Mouse (Mus musculus) cerebellum, adult 2 months (tissue): ENCODE results near the gene Pcgf2. TPM values are rescaled to one million over a fixed set of nuclear protein-coding genes. Genes with fewer than 3 reads are reported as not detected.
"Not testable (repeated sequence)": the region's sequence is repeated elsewhere in the genome, so short reads cannot be mapped to it uniquely, and the experiment has no call there.

ENCODE experiments used
- DNase-seq, 2 experiments: peaks; one replicate each; pipeline ENCODE4 v3.0.0; 2021
- H3K27ac ChIP-seq: fragments of 200-500 bp; 2 replicates; pipeline ENCODE4 v1.5.1; 2012; ENCODE audit warnings: low read length, control low read depth, inconsistent platforms; ENCODE audit not compliant: insufficient read depth
- H3K27me3 ChIP-seq: fragments of 200-500 bp; 2 replicates; pipeline ENCODE4 v1.6.1; 2012; ENCODE audit warnings: inconsistent platforms, mild to moderate bottlenecking, low read length, moderate library complexity; ENCODE audit not compliant: control insufficient read depth, insufficient read depth
- H3K4me1 ChIP-seq: fragments of 200-500 bp; 2 replicates; pipeline ENCODE4 v1.6.1; 2011; ENCODE audit warnings: low read length; ENCODE audit not compliant: control insufficient read depth, insufficient read depth
- H3K4me3 ChIP-seq: fragments of 200-500 bp; replicated peaks from 2 replicates; pipeline ENCODE3; 2011; ENCODE audit warnings: mild to moderate bottlenecking, low read depth, low read length, control low read depth; ENCODE audit not compliant: insufficient read depth
- CTCF ChIP-seq: fragments of 200-500 bp; IDR thresholded peaks from 2 replicates; pipeline ENCODE4 v1.5.1; 2011; ENCODE audit warnings: low read depth, mild to moderate bottlenecking, control low read depth, low read length, moderate library complexity, borderline replicate concordance; ENCODE audit not compliant: insufficient read depth
- POLR2A ChIP-seq: fragments of 200-500 bp; IDR thresholded peaks from 2 replicates; pipeline ENCODE4 v1.6.1; 2011; ENCODE audit warnings: low read length, control low read depth, borderline replicate concordance; ENCODE audit not compliant: insufficient read depth
- WGBS: fragments of 180-500 bp; shearing (Covaris S2); methylation state at CpG from one replicate; pipeline ENCODE4 v1.1.7; 2018; 5-methylcytosine and 5-hydroxymethylcytosine counted together
- polyA plus RNA-seq: library from polyadenylated mRNA; depleted of rRNA; stranded (reverse); fragments of >200 nt; gene quantifications from 2 replicates; pipeline ENCODE4 v1.2.3, GENCODE M21; 2012

Pcgf2 gene
- polyA plus RNA-seq, 1 experiment: 54.3 TPM

DNA sequence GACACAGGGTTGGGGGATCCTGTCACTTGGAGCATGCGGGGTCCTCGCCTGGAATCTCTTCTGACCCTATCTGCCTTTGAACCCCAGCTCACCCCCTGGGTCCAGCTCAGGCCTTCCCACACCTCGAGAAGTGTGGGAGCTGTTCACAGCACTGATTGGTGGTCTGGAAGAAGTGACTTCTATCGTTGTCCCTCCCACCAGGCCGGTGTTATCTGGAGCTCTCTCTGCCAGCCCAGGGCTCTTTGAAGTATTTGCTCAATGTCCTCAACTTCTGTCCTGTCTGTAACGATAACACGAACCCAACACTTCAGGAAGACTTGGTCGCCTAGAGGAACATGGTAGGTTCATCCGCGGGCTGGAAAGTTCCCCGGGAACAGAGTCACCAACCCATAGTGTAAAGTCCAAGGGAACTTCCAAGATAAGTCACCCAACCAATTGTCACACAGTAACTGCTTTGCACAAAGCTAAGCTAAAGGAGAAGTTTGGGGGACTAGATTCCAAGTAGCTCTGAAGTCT, 41.5 kb downstream of the Pcgf2 start:
- Histone ChIP-seq H3K4me1 (peaks cover 15% of the 10 kb centered on the region), H3K27me3 (no peaks in the 10 kb centered on the region), H3K4me3 (peak overlapping the region; percentile 71), H3K27ac (no peak overlapping the region)
- TF ChIP-seq CTCF: no peak
- no peak for DNase-seq
- 72% methylated on average over 11 of the region's 11 CpGs for WGBS

DNA sequence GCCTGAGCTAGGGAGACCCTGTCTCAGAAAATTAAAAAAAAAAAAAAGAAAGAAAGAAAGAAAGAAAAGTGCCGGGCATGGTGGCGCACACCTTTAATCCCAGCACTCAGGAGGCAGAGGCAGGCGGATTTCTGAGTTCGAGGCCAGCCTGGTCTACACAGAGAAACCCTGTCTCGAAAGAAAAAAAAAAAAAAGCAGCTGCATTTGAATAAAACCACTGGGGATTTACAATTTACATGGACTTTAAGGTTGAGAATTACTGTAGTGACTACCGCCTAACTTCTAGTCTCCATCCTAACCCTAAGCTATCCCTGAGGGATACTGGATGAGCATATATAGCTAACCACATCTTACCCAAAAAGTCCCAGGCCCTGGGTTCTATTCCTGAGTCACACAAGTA, 42.3 kb downstream of the Pcgf2 start:
- not testable (repeated sequence) for H3K27me3 ChIP-seq, H3K27ac ChIP-seq, DNase-seq, H3K4me3 ChIP-seq
- H3K4me1 ChIP-seq: peaks cover 15% of the 10 kb centered on the region
- 85% methylated on average over 6 of the region's 6 CpGs for WGBS

- Histone ChIP-seq H3K4me1 (peaks cover 15% of the 10 kb centered on the region), H3K27ac (no peak overlapping the region), H3K4me3 (no peak overlapping the region), H3K27me3 (no peaks in the 10 kb centered on the region)
- TF ChIP-seq POLR2A: no peak
- no peak for DNase-seq
- 40% methylated on average over 5 of the region's 6 CpGs for WGBS
Measured at GRCm38 (mm10) chr11:97657184-97657945, 42.9 kb downstream of the Pcgf2 start.

- 81% methylated on average over 14 of the region's 14 CpGs for WGBS
- TF ChIP-seq POLR2A: no peak
- TF ChIP-seq CTCF: no peak
Measured at GRCm38 (mm10) chr11:97656269-97656971, 43.9 kb downstream of the Pcgf2 start.

DNA sequence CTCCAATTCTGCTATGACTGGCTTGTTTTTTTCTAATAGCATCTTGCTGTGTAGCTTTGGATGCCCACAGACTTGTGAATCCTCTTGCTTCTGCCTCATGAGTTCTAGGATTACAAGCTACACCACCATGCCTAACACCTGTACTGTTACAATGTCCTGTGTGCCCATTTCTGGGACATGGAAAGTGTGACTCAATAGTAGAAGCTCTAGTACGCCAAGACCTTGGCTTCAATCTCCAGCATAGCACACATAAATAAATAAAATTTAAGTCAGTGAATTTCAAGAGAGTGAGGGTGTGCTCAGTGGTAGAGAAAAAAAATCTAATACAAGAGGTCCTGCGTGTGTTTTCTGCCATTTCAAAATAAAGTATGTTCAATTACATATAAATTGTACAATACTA, 46.1 kb downstream of the Pcgf2 start:
- Histone ChIP-seq H3K27me3 (no peaks in the 10 kb centered on the region), H3K27ac (no peak overlapping the region), H3K4me3 (no peak overlapping the region), H3K4me1 (peaks cover 21% of the 10 kb centered on the region)
- no peak for TF ChIP-seq CTCF
- no peak for TF ChIP-seq POLR2A
- 90% methylated on average over 2 of the region's 2 CpGs for WGBS
- DNase-seq: no peak

More at GRCm38 (mm10) chr11:97656269-97656971, 43.9 kb downstream of the Pcgf2 start:
- no peaks in the 10 kb centered on the region for H3K27me3 ChIP-seq
- no peak overlapping the region for H3K4me3 ChIP-seq
- no peak overlapping the region for H3K27ac ChIP-seq
- peaks cover 12% of the 10 kb centered on the region; the same call in 1 of the 2 replicates for H3K4me1 ChIP-seq
- no peak for DNase-seq

GRCm38 (mm10) chr11:97653376-97653775, 46.9 kb downstream of the Pcgf2 start:
- not testable (repeated sequence) for H3K27me3 ChIP-seq, H3K4me3 ChIP-seq, H3K27ac ChIP-seq, DNase-seq
- H3K4me1 ChIP-seq: peaks cover 17% of the 10 kb centered on the region
- 92% methylated on average over 11 of the region's 11 CpGs for WGBS

DNA sequence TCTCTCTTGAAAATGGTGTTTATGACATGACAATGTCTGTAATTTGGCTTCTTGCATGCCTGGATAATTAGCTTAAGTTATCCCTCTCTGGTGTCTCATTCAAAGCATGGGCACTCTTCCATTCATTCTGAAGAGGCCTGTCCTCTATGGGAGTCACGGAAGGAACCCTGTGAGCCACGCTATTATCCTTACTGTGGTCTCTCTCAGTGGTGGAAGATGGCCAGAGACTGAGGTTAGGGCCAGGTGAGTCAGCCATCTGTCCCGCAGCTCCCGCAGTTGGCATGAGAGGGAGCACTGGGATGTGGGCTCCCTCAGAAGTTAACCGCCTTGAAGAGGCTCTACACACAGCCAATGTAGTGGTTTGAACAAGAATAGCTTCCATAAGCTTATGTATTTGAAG, 50.0 kb downstream of the Pcgf2 start:
- DNase-seq: peak; percentile 71 to 81
- TF ChIP-seq POLR2A (peak; percentile 15; the same call in 1 of the 2 replicates), CTCF (no peak)
- no peaks in the 10 kb centered on the region for H3K27me3 ChIP-seq
- no peak overlapping the region for H3K4me3 ChIP-seq
- 2% methylated on average over 5 of the region's 5 CpGs for WGBS
- H3K4me1 ChIP-seq: peaks cover 11% of the 10 kb centered on the region
- H3K27ac ChIP-seq: peak overlapping the region; percentile 5; the same call in 1 of the 2 replicates

DNA sequence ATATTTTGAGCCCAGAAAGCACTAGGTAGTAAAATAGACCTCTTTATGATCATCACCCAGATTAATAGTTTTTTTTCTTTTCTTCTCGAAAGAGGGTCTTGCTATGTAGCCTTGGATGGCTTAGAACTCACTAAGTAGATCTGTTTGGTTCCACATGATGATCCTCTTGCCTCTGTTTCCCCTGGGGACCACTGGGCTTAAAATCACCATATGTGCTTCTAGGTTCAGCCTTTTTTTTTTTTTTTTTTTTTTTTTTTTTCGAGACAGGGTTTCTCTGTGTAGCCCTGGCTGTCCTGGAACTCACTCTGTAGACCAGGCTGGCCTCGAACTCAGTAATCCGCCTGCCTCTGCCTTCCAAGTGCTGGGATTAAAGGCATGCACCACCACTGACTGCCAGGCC, 51.8 kb downstream of the Pcgf2 start:
- DNase-seq, H3K4me3 ChIP-seq, H3K27ac ChIP-seq, H3K27me3 ChIP-seq: not testable (repeated sequence)
- peaks cover 11% of the 10 kb centered on the region for H3K4me1 ChIP-seq
- 71% methylated on average over 4 of the region's 4 CpGs for WGBS

- H3K27me3 ChIP-seq: no peaks in the 10 kb centered on the region
- TF ChIP-seq CTCF (peak; percentile 73), POLR2A (no peak)
- 4% methylated on average over 6 of the region's 6 CpGs for WGBS
- DNase-seq: peak; percentile 68 to 78
- no peak overlapping the region for H3K27ac ChIP-seq
- H3K4me3 ChIP-seq: no peak overlapping the region
- H3K4me1 ChIP-seq: peaks cover 6% of the 10 kb centered on the region
Measured at GRCm38 (mm10) chr11:97644834-97645233, 55.5 kb downstream of the Pcgf2 start.
